Mouse (Mus musculus): Measurements from ENCODE around the gene Zfp292. TPM values are rescaled to one million over a fixed set of nuclear protein-coding genes. Genes with fewer than 3 reads are reported as not detected.

Gene Zfp292
- polyA plus RNA-seq, 1 experiment from 2014 or later, result 22.1 TPM

DNA sequence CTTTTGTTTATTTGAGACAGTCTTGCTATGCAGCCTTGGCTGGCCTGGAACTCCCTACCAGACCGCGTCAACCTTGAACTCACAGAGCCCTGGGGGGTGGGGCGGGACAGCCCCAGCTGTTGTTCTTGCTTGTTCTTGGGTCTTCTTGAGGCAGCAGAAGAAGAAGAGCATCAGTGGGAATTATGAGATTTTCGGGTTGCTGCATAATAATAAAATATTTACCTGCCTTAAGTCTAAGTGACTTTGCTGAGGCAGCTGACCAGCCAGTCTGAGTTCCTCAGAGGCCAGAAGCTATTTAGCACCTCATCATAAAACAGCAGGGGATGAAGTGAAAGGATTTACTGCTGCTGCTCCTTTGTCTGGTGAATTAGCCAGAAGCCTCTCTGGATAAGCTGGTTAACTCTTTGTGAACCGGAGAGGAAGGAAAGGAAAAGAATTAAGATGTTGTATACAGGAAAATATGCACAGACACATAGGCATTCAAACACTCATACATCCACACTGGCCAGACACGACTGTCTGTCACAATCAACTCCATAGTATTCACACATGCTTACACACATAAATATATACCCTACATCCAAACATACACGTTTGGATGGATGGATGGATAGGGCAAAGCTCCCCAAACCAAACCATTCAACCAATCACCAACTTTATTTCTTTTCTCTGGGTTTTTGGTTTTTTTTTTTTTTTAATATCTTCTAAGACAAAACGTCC is 110.9 kb downstream of the Zfp292 start:
- H3K27me3 ChIP-seq (ENCODE audit: low read depth, poor library complexity, severe bottlenecking), result no peaks in the 10 kb centered on the region
- peaks cover 10% of the 10 kb centered on the region for H3K4me1 ChIP-seq
- H3K27ac ChIP-seq (replicated peaks), result peak overlapping the region; percentile 69
- WGBS, result 8% methylated on average over 8 of the region's 8 CpGs
- peak; percentile 48 for DNase-seq (ENCODE audit: low spot score)
- H3K9me3 ChIP-seq (replicated peaks), result no peaks in the 10 kb centered on the region
- peak overlapping the region; percentile 12; the same call in 1 of the 2 replicates for H3K4me3 ChIP-seq
- H3K36me3 ChIP-seq, result peaks cover 13% of the 10 kb centered on the region; the same call in 1 of the 2 replicates

DNA sequence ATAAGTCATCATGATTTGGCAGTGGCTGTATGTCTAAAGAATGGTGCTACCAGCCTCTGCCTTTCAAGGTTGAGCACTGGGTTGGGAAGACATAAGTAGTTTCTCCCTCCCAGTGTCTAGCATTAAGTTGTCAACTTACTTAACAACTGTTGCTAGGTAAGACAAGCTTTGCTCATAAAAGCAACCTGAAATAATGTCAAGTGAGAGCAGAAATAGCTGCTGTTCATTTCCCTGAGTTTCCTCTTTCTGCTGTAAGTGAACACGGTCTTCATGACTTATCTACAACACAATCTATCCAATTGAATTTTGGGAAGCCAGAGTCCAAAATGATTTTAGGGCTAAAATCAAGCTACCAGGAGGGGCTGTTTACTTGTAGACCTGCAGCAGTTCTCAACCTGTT is 126.6 kb downstream of the Zfp292 start, which contains the start of gene Gm136:
Gene Gm136, minus strand, starts transcription at position 101 of the 400 bp plus-strand sequence.
- no peak for DNase-seq (ENCODE audit: low spot score)
- Histone ChIP-seq H3K9me3 (replicated peaks) (no peaks in the 10 kb centered on the region), H3K4me3 (no peak within 1 kb of the TSS), H3K27me3 (ENCODE audit: low read depth, poor library complexity, severe bottlenecking) (no peaks in the 10 kb centered on the region), H3K36me3 (no peaks in the 10 kb centered on the region), H3K27ac (replicated peaks) (no peak within 1 kb of the TSS), H3K4me1 (no peaks in the 10 kb centered on the region)
- 95% methylated on average over 1 of the region's 1 CpGs for WGBS

Other genes starting within 250 kb of the Zfp292 start
- 63.4 and 68.0 TPM in 2 replicates for gene Slc35a1, start 195.5 kb downstream of the Zfp292 start, polyA plus RNA-seq (2016; fragmentation: Nextera tagmentation; extraction: Ambion mirVana)
- gene Cfap206, start 152.8 kb downstream of the Zfp292 start, polyA plus RNA-seq (2016; fragmentation: Nextera tagmentation; extraction: Ambion mirVana), result 0.46 and 0.73 TPM in 2 replicates
- gene Gm136, start 126.7 kb downstream of the Zfp292 start, polyA plus RNA-seq (2016; fragmentation: Nextera tagmentation; extraction: Ambion mirVana), result not detected in 2 replicates
- gene Smim8, start 104.5 kb downstream of the Zfp292 start, polyA plus RNA-seq (2016; fragmentation: Nextera tagmentation; extraction: Ambion mirVana), result 38.8 and 41.5 TPM in 2 replicates
- gene Cga, start 10.8 kb upstream of the Zfp292 start, polyA plus RNA-seq (2016; fragmentation: Nextera tagmentation; extraction: Ambion mirVana), result 0.27 and 0.30 TPM in 2 replicates